In genomic region chr11:64801351-64801750, GRCm38 (mm10) we compare ENCODE assay signal across 10 mouse cellular contexts.
A peak's percentile ranks its signal among the peaks of the same experiment; 100 is the strongest.
DNase-seq lines count a peak whose midpoint lies in the region; ATAC-seq and TF ChIP-seq lines count a peak whose summit lies in the region.
"Had no signal": no experiment of that assay in that cellular context is flagged by ENCODE, and none has a peak within 500 bp of the region (broad histone marks: within the 10 kb centered on the region; RNA-seq: fewer than 3 reads in every experiment).

No protein-coding gene starts in this region.

- H3K9me3 ChIP-seq in heart, embryonic 12.5 days (replicated peaks), result no peaks in the 10 kb centered on the region
- H3K9me3 ChIP-seq in limb, embryonic 12.5 days, result no peaks in the 10 kb centered on the region

- H3K9ac ChIP-seq in heart, embryonic 12.5 days, result no peak overlapping the region
- no peak overlapping the region for H3K9ac ChIP-seq in limb, embryonic 12.5 days (replicated peaks)

- H3K27ac ChIP-seq in heart, embryonic 12.5 days (ENCODE audit: poor library complexity, severe bottlenecking), result no peak overlapping the region
- peak overlapping the region; percentile 70; the same call in 1 of the 2 replicates for H3K27ac ChIP-seq in limb, embryonic 12.5 days
- H3K27ac ChIP-seq in cerebellum, adult 2 months (ENCODE audit: insufficient read depth, low read length), result no peak overlapping the region

- H3K27me3 ChIP-seq in heart, embryonic 12.5 days (replicated peaks), result no peaks in the 10 kb centered on the region
- peaks cover 18% of the 10 kb centered on the region; the same call in 1 of the 2 replicates for H3K27me3 ChIP-seq in limb, embryonic 12.5 days
- no peaks in the 10 kb centered on the region; the same call in 1 of the 2 replicates for H3K27me3 ChIP-seq in cerebellum, adult 2 months (ENCODE audit: control insufficient read depth, insufficient read depth, low read length)

- TF ChIP-seq CTCF in cerebellum, adult 2 months (IDR thresholded peaks at IDR 0.05; ENCODE audit: borderline replicate concordance, insufficient read depth, low read depth, low read length), result no peak

- H3K36me3 ChIP-seq in heart, embryonic 12.5 days, result no peaks in the 10 kb centered on the region
- no peaks in the 10 kb centered on the region for H3K36me3 ChIP-seq in limb, embryonic 12.5 days

- ATAC-seq in heart, embryonic 12.5 days (ENCODE audit: insufficient number of reproducible peaks, low FRiP score), result peak; percentile 53; the same call in 1 of the 2 replicates
- peak; percentile 50; the same call in 1 of the 2 replicates for ATAC-seq in limb, embryonic 12.5 days (ENCODE audit: insufficient number of reproducible peaks, insufficient read depth, low FRiP score, low TSS enrichment, low read depth)

- H3K4me1 ChIP-seq in heart, embryonic 12.5 days (replicated peaks), result peaks cover 6% of the 10 kb centered on the region; the same call in 1 of the 2 replicates
- H3K4me1 ChIP-seq in limb, embryonic 12.5 days (replicated peaks), result peaks cover 43% of the 10 kb centered on the region
- H3K4me1 ChIP-seq in cerebellum, adult 2 months (ENCODE audit: control insufficient read depth, insufficient read depth, low read length), result no peaks in the 10 kb centered on the region

- no peak for DNase-seq in heart, postnatal 4 days
- peak; percentile 57 for DNase-seq in c-Kit-positive CD71-positive TER-119-negative erythroid progenitor cells, embryonic 14.5 days (ENCODE audit: low read depth)
- DNase-seq in naive thymus-derived CD4-positive, alpha-beta T cell, adult 2 months (ENCODE audit: low read depth), result peak; percentile 38
- no peak for DNase-seq in frontal cortex, postnatal 25 days (ENCODE audit: low spot score in 2 of 2)
- DNase-seq in cerebellum, adult 2 months, result no peak
- DNase-seq in adrenal gland, postnatal 4 days (ENCODE audit: low spot score in 2 of 2), result no peak
- DNase-seq: B cell, adult 2 months; kidney, adult 9 months had no signal

- no peak for TF ChIP-seq POLR2A in cerebellum, adult 2 months (IDR thresholded peaks at IDR 0.05; ENCODE audit: borderline replicate concordance, insufficient read depth, low read length)

- WGBS in heart, embryonic 12.5 days, result 44% methylated on average over 10 of the region's 10 CpGs
- 4% methylated on average over 10 of the region's 10 CpGs for WGBS in limb, embryonic 12.5 days
- WGBS in cerebellum, adult 2 months, result 49% methylated on average over 10 of the region's 10 CpGs

- H3K4me3 ChIP-seq in heart, embryonic 12.5 days, result no peak overlapping the region
- peak overlapping the region; percentile 17; the same call in 1 of the 2 replicates for H3K4me3 ChIP-seq in limb, embryonic 12.5 days (replicated peaks)
- no peak overlapping the region for H3K4me3 ChIP-seq in cerebellum, adult 2 months (replicated peaks; ENCODE audit: insufficient read depth, low read depth, low read length)

- no peak overlapping the region for H3K4me2 ChIP-seq in heart, embryonic 12.5 days
- peak overlapping the region; percentile 55 for H3K4me2 ChIP-seq in limb, embryonic 12.5 days

Comparison
In these comparisons a context has a peak if more than half of its experiments do, and no peak if none do; other contexts are left out.
1. DNase-seq: peak in c-Kit-positive CD71-positive TER-119-negative erythroid progenitor cells, embryonic 14.5 days (single experiment) and naive thymus-derived CD4-positive, alpha-beta T cell, adult 2 months (single experiment); none in heart, postnatal 4 days (single experiment), frontal cortex, postnatal 25 days (0 of 2), cerebellum, adult 2 months (0 of 2) and adrenal gland, postnatal 4 days (0 of 2).